Mouse (Mus musculus) lung, adult 2 months (tissue): ENCODE results near the gene Gtdc1. TPM values are rescaled to one million over a fixed set of nuclear protein-coding genes. Genes with fewer than 3 reads are reported as not detected.
A peak's percentile ranks its signal among the peaks of the same experiment; 100 is the strongest.

Experiments used
- DNase-seq: peaks from one replicate; pipeline ENCODE4 v3.0.0; 2022
- H3K4me1 ChIP-seq: fragments of 200-500 bp; 2 replicates; pipeline ENCODE4 v1.6.1; 2011; ENCODE audit warnings: low read length; ENCODE audit not compliant: control insufficient read depth, insufficient read depth
- H3K4me3 ChIP-seq: fragments of 200-500 bp; replicated peaks from 2 replicates; pipeline ENCODE3; 2011; ENCODE audit warnings: low read depth, mild to moderate bottlenecking, control low read depth, low read length; ENCODE audit errors: extremely low read depth
- CTCF ChIP-seq: fragments of 200-500 bp; IDR thresholded peaks from 2 replicates; pipeline ENCODE4 v1.5.1; 2011; ENCODE audit warnings: mild to moderate bottlenecking, low read length, control low read depth; ENCODE audit not compliant: insufficient read depth
- POLR2A ChIP-seq: fragments of 200-500 bp; IDR thresholded peaks from 2 replicates; pipeline ENCODE4 v1.6.1; 2011; ENCODE audit warnings: low read depth, mild to moderate bottlenecking, control low read depth, low read length, borderline replicate concordance; ENCODE audit errors: extremely low read depth
- WGBS: fragments of 180-500 bp; shearing (Covaris S2); methylation state at CpG from one replicate; pipeline ENCODE4 v1.1.7; 2018; 5-methylcytosine and 5-hydroxymethylcytosine counted together
- polyA plus RNA-seq: library from polyadenylated mRNA; depleted of rRNA; stranded (reverse); fragments of >200 nt; gene quantifications from 2 replicates; pipeline ENCODE4 v1.2.3, GENCODE M21; 2012

Gene Gtdc1
- polyA plus RNA-seq, 1 experiment = 5.9 TPM

- Histone ChIP-seq H3K4me1 (no peaks in the 10 kb centered on the region), H3K4me3 (no peak overlapping the region)
- no peak for TF ChIP-seq POLR2A
- TF ChIP-seq CTCF = no peak
- WGBS = 59% methylated on average over 3 of the region's 3 CpGs
- no peak for DNase-seq
Measured at GRCm38 (mm10) chr2:44571810-44572209, 355.6 kb downstream of the Gtdc1 start.

- peak overlapping the region; percentile 16 for H3K4me3 ChIP-seq
- H3K4me1 ChIP-seq = no peaks in the 10 kb centered on the region
- DNase-seq = no peak
- 65% methylated on average over 9 of the region's 9 CpGs for WGBS
- TF ChIP-seq POLR2A (no peak), CTCF (no peak)
Measured at GRCm38 (mm10) chr2:44571156-44571555, 356.3 kb downstream of the Gtdc1 start.

DNA sequence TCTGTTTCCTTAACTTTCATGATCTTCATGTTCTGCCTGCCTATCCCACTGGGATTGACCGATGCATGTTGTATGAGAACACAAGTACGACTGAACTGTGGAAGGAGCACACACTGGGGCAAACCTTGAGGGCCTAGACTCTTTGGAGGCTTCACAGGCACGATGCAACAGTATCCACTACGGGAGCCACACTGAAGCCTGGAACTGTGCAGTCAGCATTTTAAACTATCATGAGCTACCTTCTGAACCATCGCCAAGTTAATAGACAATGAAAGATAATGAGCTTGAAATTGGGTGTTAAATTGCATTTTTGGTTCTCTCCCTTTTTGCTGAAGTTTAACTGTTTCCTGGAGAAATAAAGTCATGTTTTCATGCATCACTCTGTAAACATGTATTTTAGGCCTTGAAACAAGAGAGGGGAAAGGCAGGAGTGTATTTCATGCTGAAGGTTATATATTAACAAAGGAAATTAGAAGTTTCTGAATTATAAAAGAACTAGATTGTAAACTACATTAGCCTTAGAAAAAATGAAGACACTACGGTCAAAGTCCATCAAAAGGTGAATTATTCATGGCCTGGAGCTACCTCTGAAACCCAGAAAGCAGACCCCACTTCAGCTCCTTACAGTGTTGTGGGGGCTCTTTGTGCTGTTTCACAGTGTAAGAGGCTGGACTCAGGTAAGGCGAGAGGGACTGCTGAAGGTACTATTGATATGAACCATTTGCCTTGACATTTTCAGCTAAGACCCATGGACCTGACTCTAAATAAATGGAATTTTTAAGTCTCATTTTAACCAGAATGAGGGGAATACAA is 358.1 kb downstream of the Gtdc1 start:
- DNase-seq = no peak
- TF ChIP-seq CTCF (no peak), POLR2A (no peak)
- H3K4me1 ChIP-seq = no peaks in the 10 kb centered on the region
- no peak overlapping the region for H3K4me3 ChIP-seq
- WGBS = 79% methylated on average over 7 of the region's 7 CpGs

GRCm38 (mm10) chr2:44564776-44565692 is 362.4 kb downstream of the Gtdc1 start:
- DNase-seq = no peak
- WGBS = 90% methylated on average over 16 of the region's 16 CpGs
- no peaks in the 10 kb centered on the region for H3K4me1 ChIP-seq
- no peak overlapping the region for H3K4me3 ChIP-seq
- TF ChIP-seq CTCF (no peak), POLR2A (no peak)

DNA sequence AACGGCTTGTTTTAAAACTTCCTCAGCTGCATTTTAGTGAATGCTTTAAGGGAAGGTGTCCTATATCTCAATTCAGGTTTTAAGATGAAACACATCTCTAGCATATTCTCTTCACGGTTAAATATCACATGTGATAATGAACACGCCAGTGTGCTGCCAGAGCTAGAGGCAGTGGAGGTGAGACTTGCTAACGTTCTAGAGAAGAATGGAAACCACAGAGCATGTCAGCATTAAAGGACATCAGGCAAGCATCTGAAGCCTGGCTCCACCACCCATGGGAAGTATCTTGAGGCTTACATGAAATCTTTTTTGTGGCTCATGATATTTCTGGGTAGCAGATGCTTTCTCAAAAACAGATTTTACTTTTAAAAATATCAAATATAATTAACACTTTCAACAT is 365.7 kb downstream of the Gtdc1 start:
- Histone ChIP-seq H3K4me1 (no peaks in the 10 kb centered on the region), H3K4me3 (no peak overlapping the region)
- TF ChIP-seq POLR2A = no peak
- no peak for TF ChIP-seq CTCF
- no peak for DNase-seq
- WGBS = 88% methylated on average over 4 of the region's 4 CpGs

- Histone ChIP-seq H3K4me1 (no peaks in the 10 kb centered on the region), H3K4me3 (no peak overlapping the region)
- DNase-seq = no peak
- no peak for TF ChIP-seq CTCF
- no peak for TF ChIP-seq POLR2A
- 59% methylated on average over 6 of the region's 6 CpGs for WGBS
Measured at GRCm38 (mm10) chr2:44559242-44559944, 368.1 kb downstream of the Gtdc1 start.

DNA sequence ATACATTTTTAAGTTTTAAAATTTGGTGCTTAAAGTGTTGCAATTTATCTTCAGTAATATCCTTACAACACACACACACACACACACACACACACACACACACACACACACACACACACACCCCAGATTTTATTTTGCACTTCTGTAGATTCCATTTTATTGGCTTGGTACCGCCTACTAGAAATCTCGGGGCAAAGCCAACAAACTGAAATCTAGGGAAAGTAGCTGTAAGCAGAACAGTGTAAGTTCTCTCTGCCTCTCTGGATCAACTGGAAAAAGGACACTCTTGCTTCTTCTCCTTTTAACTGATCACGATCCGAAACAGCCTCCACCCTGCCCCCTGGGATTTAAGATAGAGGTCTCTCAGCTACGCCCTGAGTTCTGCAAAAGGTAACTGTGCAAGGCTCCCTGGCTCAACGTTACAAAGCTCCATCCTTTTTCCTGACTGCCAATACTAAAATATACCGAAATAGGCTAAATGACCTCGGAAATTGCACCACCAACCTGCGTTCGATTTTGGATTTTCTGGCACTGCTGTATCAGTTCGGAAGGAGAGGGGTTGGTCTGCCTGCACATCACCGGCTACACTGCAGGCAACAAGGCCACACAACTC is 369.7 kb downstream of the Gtdc1 start:
- 56% methylated on average over 12 of the region's 12 CpGs for WGBS
- Histone ChIP-seq H3K4me1 (no peaks in the 10 kb centered on the region), H3K4me3 (no peak overlapping the region)
- no peak for TF ChIP-seq CTCF
- no peak for TF ChIP-seq POLR2A
- DNase-seq = no peak

DNA sequence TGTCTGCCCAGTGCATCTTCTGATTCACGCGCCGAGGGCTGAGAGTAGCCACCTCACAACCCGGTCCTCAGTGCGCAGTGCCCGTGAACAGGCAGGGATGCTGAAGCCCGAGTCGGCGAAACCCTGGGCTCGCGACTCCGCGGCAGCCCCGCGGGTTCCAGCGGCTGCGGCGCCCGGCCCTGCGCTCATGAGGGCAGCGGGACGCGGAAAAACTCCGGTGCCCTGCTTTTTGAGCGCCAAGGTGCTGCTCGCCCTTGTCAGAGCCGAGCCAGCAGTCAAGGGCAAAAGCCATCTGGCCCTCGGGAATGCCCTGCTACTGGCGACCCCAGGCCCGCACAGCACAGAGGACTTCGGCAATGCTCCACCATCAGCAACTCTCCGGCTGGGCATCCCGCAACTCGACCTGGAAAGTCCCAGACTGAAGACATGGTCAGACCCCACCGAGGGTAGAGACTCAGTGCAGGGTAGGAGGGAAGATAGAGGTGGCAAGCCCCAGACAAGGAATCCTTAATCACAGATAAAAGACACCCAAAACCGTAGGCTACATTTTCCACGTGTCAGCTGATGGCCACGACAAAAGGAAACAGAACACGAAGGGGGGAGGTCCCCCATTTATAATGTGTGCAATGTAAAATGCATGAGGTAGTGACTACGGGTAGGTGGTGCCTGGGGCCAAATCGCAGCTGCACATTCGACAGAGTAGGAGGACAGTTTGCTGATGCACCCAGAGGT is 370.4 kb downstream of the Gtdc1 start:
- H3K4me3 ChIP-seq = peak overlapping the region; percentile 60
- TF ChIP-seq POLR2A = no peak
- TF ChIP-seq CTCF = no peak
- H3K4me1 ChIP-seq = no peaks in the 10 kb centered on the region
- peak; percentile 15 for DNase-seq
- WGBS = 2% methylated on average over 42 of the region's 42 CpGs
